Mouse (Mus musculus): ENCODE results near the gene Bin2. TPM values are rescaled to one million over a fixed set of nuclear protein-coding genes. Genes with fewer than 3 reads are reported as not detected.

Gene Bin2
- polyA plus RNA-seq, 1 experiment from 2014 or later = 4.2 TPM

GRCm38 (mm10) chr15:100686989-100687388 is 17.6 kb upstream of the Bin2 start:
- H3K9me3 ChIP-seq (ENCODE audit: low read length) = no peaks in the 10 kb centered on the region; the same call in 1 of the 2 replicates
- H3K27me3 ChIP-seq (replicated peaks; ENCODE audit: insufficient read depth, low read length) = no peaks in the 10 kb centered on the region
- ATAC-seq (peak; percentile 17; the same call in 1 of the 2 replicates), DNase-seq (ENCODE audit: low spot score) (no peak)
- no peak overlapping the region for H3K4me2 ChIP-seq (replicated peaks; ENCODE audit: low read depth, low read length)
- WGBS = 36% methylated on average over 12 of the region's 12 CpGs
- H3K4me3 ChIP-seq (ENCODE audit: low read depth, low read length) = no peak overlapping the region
- no peak overlapping the region for H3K9ac ChIP-seq (replicated peaks; ENCODE audit: low read depth)
- TF ChIP-seq EP300 (IDR thresholded peaks at IDR 0.05) (no peak), CTCF (IDR thresholded peaks at IDR 0.05) (no peak)
- no peaks in the 10 kb centered on the region for H3K36me3 ChIP-seq (ENCODE audit: insufficient read depth, low read length)
- no peaks in the 10 kb centered on the region for H3K4me1 ChIP-seq (ENCODE audit: insufficient read depth, low read depth, low read length)
- no peak overlapping the region for H3K27ac ChIP-seq (ENCODE audit: low read length)

GRCm38 (mm10) chr15:100686434-100686833 is 17.1 kb upstream of the Bin2 start:
- Histone ChIP-seq H3K4me3 (ENCODE audit: low read depth, low read length) (no peak overlapping the region), H3K9ac (replicated peaks; ENCODE audit: low read depth) (no peak overlapping the region), H3K36me3 (ENCODE audit: insufficient read depth, low read length) (no peaks in the 10 kb centered on the region), H3K27me3 (replicated peaks; ENCODE audit: insufficient read depth, low read length) (no peaks in the 10 kb centered on the region), H3K4me2 (replicated peaks; ENCODE audit: low read depth, low read length) (no peak overlapping the region), H3K27ac (ENCODE audit: low read length) (no peak overlapping the region), H3K9me3 (ENCODE audit: low read length) (no peaks in the 10 kb centered on the region; the same call in 1 of the 2 replicates), H3K4me1 (ENCODE audit: insufficient read depth, low read depth, low read length) (no peaks in the 10 kb centered on the region)
- ATAC-seq (no peak), DNase-seq (ENCODE audit: low spot score) (no peak)
- 84% methylated on average over 6 of the region's 6 CpGs for WGBS
- TF ChIP-seq EP300 (IDR thresholded peaks at IDR 0.05) (no peak), CTCF (IDR thresholded peaks at IDR 0.05) (no peak)

DNA sequence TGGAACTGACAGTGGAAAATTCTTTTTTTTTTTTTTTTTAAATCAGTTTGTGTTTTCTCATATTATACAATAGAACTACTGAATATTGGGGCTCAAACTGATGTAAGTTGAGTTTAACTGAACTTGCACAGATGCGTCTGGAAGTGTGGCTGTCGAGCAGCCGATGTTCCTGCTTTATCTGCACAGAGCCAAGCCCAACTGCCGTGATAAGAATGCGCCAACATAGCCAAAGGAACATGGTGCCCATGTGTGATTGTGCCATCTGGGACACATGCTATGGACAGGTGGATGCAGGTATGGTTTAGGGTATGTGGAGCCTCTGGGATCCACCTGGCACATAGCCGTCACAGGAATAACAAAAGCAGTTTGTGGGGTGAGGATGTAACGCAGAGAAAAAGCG is 16.5 kb upstream of the Bin2 start:
- Histone ChIP-seq H3K27me3 (replicated peaks; ENCODE audit: insufficient read depth, low read length) (no peaks in the 10 kb centered on the region), H3K36me3 (ENCODE audit: insufficient read depth, low read length) (no peaks in the 10 kb centered on the region), H3K4me3 (ENCODE audit: low read depth, low read length) (no peak overlapping the region), H3K4me1 (ENCODE audit: insufficient read depth, low read depth, low read length) (no peaks in the 10 kb centered on the region), H3K9ac (replicated peaks; ENCODE audit: low read depth) (no peak overlapping the region), H3K4me2 (replicated peaks; ENCODE audit: low read depth, low read length) (no peak overlapping the region), H3K9me3 (ENCODE audit: low read length) (no peaks in the 10 kb centered on the region; the same call in 1 of the 2 replicates), H3K27ac (ENCODE audit: low read length) (no peak overlapping the region)
- no peak for TF ChIP-seq CTCF (IDR thresholded peaks at IDR 0.05)
- no peak for TF ChIP-seq EP300 (IDR thresholded peaks at IDR 0.05)
- DNase-seq (ENCODE audit: low spot score) = no peak
- 76% methylated on average over 8 of the region's 8 CpGs for WGBS
- no peak for ATAC-seq

GRCm38 (mm10) chr15:100685255-100685654 is 15.9 kb upstream of the Bin2 start:
- H3K27ac ChIP-seq (ENCODE audit: low read length) = peak overlapping the region; percentile 64; the same call in 1 of the 2 replicates
- no peak for DNase-seq (ENCODE audit: low spot score)
- H3K36me3 ChIP-seq (ENCODE audit: insufficient read depth, low read length) = no peaks in the 10 kb centered on the region
- no peaks in the 10 kb centered on the region for H3K27me3 ChIP-seq (replicated peaks; ENCODE audit: insufficient read depth, low read length)
- H3K9ac ChIP-seq (replicated peaks; ENCODE audit: low read depth) = no peak overlapping the region
- WGBS = 25% methylated on average over 13 of the region's 13 CpGs
- TF ChIP-seq CTCF (IDR thresholded peaks at IDR 0.05) (no peak), EP300 (IDR thresholded peaks at IDR 0.05) (no peak)
- ATAC-seq = 0 out of 2 replicates have a peak, but pooled peaks have one; percentile 15
- H3K4me2 ChIP-seq (replicated peaks; ENCODE audit: low read depth, low read length) = peak overlapping the region; percentile 33; the same call in 1 of the 2 replicates
- H3K4me3 ChIP-seq (ENCODE audit: low read depth, low read length) = no peak overlapping the region; the same call in 1 of the 2 replicates
- no peaks in the 10 kb centered on the region for H3K9me3 ChIP-seq (ENCODE audit: low read length)
- no peaks in the 10 kb centered on the region for H3K4me1 ChIP-seq (ENCODE audit: insufficient read depth, low read depth, low read length)

DNA sequence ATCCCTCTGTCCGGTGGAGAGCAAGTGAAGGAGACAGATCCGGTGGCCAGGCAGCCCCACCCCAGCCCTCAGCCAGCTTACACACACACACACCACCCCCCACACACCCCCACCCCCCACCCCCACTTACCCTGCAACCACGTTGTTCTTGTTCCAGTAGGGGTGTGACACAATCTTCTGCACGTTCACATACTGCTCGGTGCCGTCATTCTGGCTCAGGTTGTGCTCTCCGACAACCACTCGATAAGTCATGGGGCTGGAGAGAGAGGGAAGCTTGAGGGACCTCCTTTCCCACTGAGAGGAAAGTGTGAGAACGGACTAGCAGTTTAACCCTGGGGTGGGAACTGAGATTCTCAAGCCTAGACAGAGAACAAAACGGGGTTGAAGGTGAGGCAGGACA is 15.1 kb upstream of the Bin2 start:
- peak overlapping the region; percentile 64 for H3K27ac ChIP-seq (ENCODE audit: low read length)
- WGBS = 31% methylated on average over 10 of the region's 10 CpGs
- H3K27me3 ChIP-seq (replicated peaks; ENCODE audit: insufficient read depth, low read length) = no peaks in the 10 kb centered on the region
- H3K4me1 ChIP-seq (ENCODE audit: insufficient read depth, low read depth, low read length) = no peaks in the 10 kb centered on the region
- ATAC-seq (peak; percentile 88), DNase-seq (ENCODE audit: low spot score) (peak; percentile 76)
- TF ChIP-seq EP300 (IDR thresholded peaks at IDR 0.05) (no peak), CTCF (IDR thresholded peaks at IDR 0.05) (no peak)
- no peaks in the 10 kb centered on the region for H3K36me3 ChIP-seq (ENCODE audit: insufficient read depth, low read length)
- no peaks in the 10 kb centered on the region for H3K9me3 ChIP-seq (ENCODE audit: low read length)
- no peak overlapping the region for H3K4me3 ChIP-seq (ENCODE audit: low read depth, low read length)
- H3K4me2 ChIP-seq (replicated peaks; ENCODE audit: low read depth, low read length) = peak overlapping the region; percentile 33; the same call in 1 of the 2 replicates
- no peak overlapping the region for H3K9ac ChIP-seq (replicated peaks; ENCODE audit: low read depth)

- ATAC-seq (peak; percentile 26; the same call in 1 of the 2 replicates), DNase-seq (ENCODE audit: low spot score) (peak; percentile 82)
- Histone ChIP-seq H3K27ac (ENCODE audit: low read length) (no peak overlapping the region), H3K4me2 (replicated peaks; ENCODE audit: low read depth, low read length) (no peak overlapping the region), H3K9me3 (ENCODE audit: low read length) (no peaks in the 10 kb centered on the region), H3K36me3 (ENCODE audit: insufficient read depth, low read length) (no peaks in the 10 kb centered on the region), H3K27me3 (replicated peaks; ENCODE audit: insufficient read depth, low read length) (no peaks in the 10 kb centered on the region), H3K4me1 (ENCODE audit: insufficient read depth, low read depth, low read length) (no peaks in the 10 kb centered on the region), H3K4me3 (ENCODE audit: low read depth, low read length) (no peak overlapping the region), H3K9ac (replicated peaks; ENCODE audit: low read depth) (no peak overlapping the region)
- 50% methylated on average over 2 of the region's 2 CpGs for WGBS
- TF ChIP-seq CTCF (IDR thresholded peaks at IDR 0.05) (peak; percentile 94), EP300 (IDR thresholded peaks at IDR 0.05) (no peak)
These were observed 13.7 kb upstream of the Bin2 start for GRCm38 (mm10) chr15:100683041-100683440.

DNA sequence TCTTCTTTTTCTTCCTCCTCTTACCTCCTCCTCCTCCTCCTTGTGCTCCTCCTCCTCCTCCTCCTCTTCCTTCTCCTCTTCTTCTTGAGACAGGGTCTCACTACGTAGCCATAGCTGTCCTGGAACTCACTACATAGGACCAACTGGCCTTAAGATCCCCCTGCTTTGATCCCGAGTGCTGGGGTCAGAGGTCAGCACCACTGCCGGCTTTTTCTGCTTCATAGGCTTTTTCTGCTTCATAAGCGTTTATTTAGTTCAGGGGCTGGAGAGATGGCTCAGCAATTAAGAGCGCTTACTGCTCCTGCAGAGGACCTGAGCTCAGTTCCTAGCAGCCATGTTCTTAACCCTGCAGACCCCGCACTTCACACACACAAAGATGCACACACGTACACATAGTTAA is 12.4 kb upstream of the Bin2 start:
- no peak for DNase-seq (ENCODE audit: low spot score)

More for the DNA sequence above, 12.4 kb upstream of the Bin2 start:
- H3K4me3 ChIP-seq (ENCODE audit: low read depth, low read length) = no peak overlapping the region
- 37% methylated on average over 7 of the region's 7 CpGs for WGBS
- H3K27me3 ChIP-seq (replicated peaks; ENCODE audit: insufficient read depth, low read length) = no peaks in the 10 kb centered on the region
- H3K4me1 ChIP-seq (ENCODE audit: insufficient read depth, low read depth, low read length) = no peaks in the 10 kb centered on the region
- TF ChIP-seq CTCF (IDR thresholded peaks at IDR 0.05) (no peak), EP300 (IDR thresholded peaks at IDR 0.05) (no peak)
- no peak overlapping the region for H3K4me2 ChIP-seq (replicated peaks; ENCODE audit: low read depth, low read length)
- H3K9ac ChIP-seq (replicated peaks; ENCODE audit: low read depth) = no peak overlapping the region
- no peaks in the 10 kb centered on the region for H3K36me3 ChIP-seq (ENCODE audit: insufficient read depth, low read length)
- no peak for ATAC-seq
- H3K27ac ChIP-seq (ENCODE audit: low read length) = no peak overlapping the region
- H3K9me3 ChIP-seq (ENCODE audit: low read length) = no peaks in the 10 kb centered on the region

Measured in lung, postnatal 0 days (tissue).